Mouse (Mus musculus) retina, postnatal 1 day (tissue): ENCODE data around the gene Gpx3.
"Not testable (repeated sequence)": the region's sequence is repeated elsewhere in the genome, so short reads cannot be mapped to it uniquely, and the experiment has no call there.

ENCODE experiments used
- DNase-seq: peaks from one replicate; pipeline ENCODE4 v3.0.0-alpha.2; 2012

Gene Gpx3

GRCm38 (mm10) chr11:54902333-54903323 lies at the start of gene Gpx3:
Gene Gpx3 (plus strand): TSS chr11:54902453.
- peak; percentile 86 for DNase-seq

- DNase-seq, result not testable (repeated sequence)
These were observed 43.4 kb upstream of the Gpx3 start for GRCm38 (mm10) chr11:54858880-54859279.

GRCm38 (mm10) chr11:54859322-54860165 lies 42.7 kb upstream of the Gpx3 start:
- DNase-seq, result peak; percentile 43

GRCm38 (mm10) chr11:54860256-54861038 lies 41.8 kb upstream of the Gpx3 start, which contains the start of gene Lyrm7:
Gene Lyrm7 (minus strand): TSS chr11:54860916.
- DNase-seq, result peak; percentile 99

GRCm38 (mm10) chr11:54861471-54862420 lies 40.5 kb upstream of the Gpx3 start:
- DNase-seq, result no peak

- DNase-seq, result peak; percentile 79
These were observed 39.4 kb upstream of the Gpx3 start for GRCm38 (mm10) chr11:54862621-54863520.

- no peak for DNase-seq
These were observed 36.7 kb upstream of the Gpx3 start for GRCm38 (mm10) chr11:54865330-54866085.

GRCm38 (mm10) chr11:54866119-54867048 lies 35.9 kb upstream of the Gpx3 start, which contains the start of gene Hint1:
Gene Hint1 (plus strand): TSS chr11:54866383.
- DNase-seq, result peak; percentile 94

- DNase-seq, result no peak
These were observed 35.2 kb upstream of the Gpx3 start for GRCm38 (mm10) chr11:54867049-54867385.

- DNase-seq, result no peak
These were observed 34.3 kb upstream of the Gpx3 start for GRCm38 (mm10) chr11:54867903-54868434.

GRCm38 (mm10) chr11:54868445-54868844 lies 33.8 kb upstream of the Gpx3 start:
- no peak for DNase-seq

- no peak for DNase-seq
These were observed 32.9 kb upstream of the Gpx3 start for GRCm38 (mm10) chr11:54869318-54869717.

- no peak for DNase-seq
These were observed 30.3 kb upstream of the Gpx3 start for GRCm38 (mm10) chr11:54871831-54872537.

- no peak for DNase-seq
These were observed 26.2 kb upstream of the Gpx3 start for GRCm38 (mm10) chr11:54876031-54876430.

GRCm38 (mm10) chr11:54878893-54879292 lies 23.4 kb upstream of the Gpx3 start:
- DNase-seq, result no peak

- peak; percentile 75 for DNase-seq
These were observed 22.8 kb upstream of the Gpx3 start for GRCm38 (mm10) chr11:54879434-54879833.

GRCm38 (mm10) chr11:54879922-54880321 lies 22.3 kb upstream of the Gpx3 start:
- DNase-seq, result no peak
